In genomic region chr4:126303877-126304276, GRCm38 (mm10) we compare ENCODE assay signal across 21 mouse cellular contexts. TPM values are rescaled to one million over a fixed set of nuclear protein-coding genes. Genes with fewer than 3 reads are reported as not detected.
DNase-seq lines count a peak whose midpoint lies in the region; ATAC-seq and TF ChIP-seq lines count a peak whose summit lies in the region.
"Had no signal": no experiment of that assay in that cellular context is flagged by ENCODE, and none has a peak within 500 bp of the region (broad histone marks: within the 10 kb centered on the region; RNA-seq: fewer than 3 reads in every experiment).

No protein-coding gene starts in this region.

- H3K9ac ChIP-seq in kidney, postnatal 0 days (ENCODE audit: low read depth, low read length): no peak overlapping the region
- H3K9ac ChIP-seq in kidney, embryonic 14.5 days (ENCODE audit: low read depth, low read length): no peak overlapping the region
- H3K9ac ChIP-seq: embryonic facial prominence, embryonic 13.5 days; heart, embryonic 15.5 days; lung, embryonic 15.5 days; neural tube, embryonic 15.5 days had no signal

- no peak for TF ChIP-seq POLR2A in cortical plate, adult 2 months (IDR thresholded peaks at IDR 0.05; ENCODE audit: extremely low read depth, insufficient read depth, low read length)

- H3K36me3 ChIP-seq in kidney, postnatal 0 days (ENCODE audit: insufficient read depth, low read length): no peaks in the 10 kb centered on the region
- no peaks in the 10 kb centered on the region for H3K36me3 ChIP-seq in kidney, embryonic 14.5 days (ENCODE audit: control insufficient read depth, insufficient read depth, low read length)
- H3K36me3 ChIP-seq: G1E; heart, embryonic 15.5 days; lung, embryonic 15.5 days; neural tube, embryonic 15.5 days had no signal

- no peak overlapping the region for H3K27ac ChIP-seq in kidney, postnatal 0 days
- no peak overlapping the region for H3K27ac ChIP-seq in kidney, embryonic 14.5 days (ENCODE audit: low read depth, low read length)
- H3K27ac ChIP-seq in cortical plate, adult 2 months (ENCODE audit: insufficient read depth, low read length): no peak overlapping the region
- H3K27ac ChIP-seq: embryonic facial prominence, embryonic 13.5 days; heart, embryonic 15.5 days; lung, embryonic 15.5 days; neural tube, embryonic 15.5 days had no signal

- peaks cover 10% of the 10 kb centered on the region; the same call in 1 of the 2 replicates for H3K27me3 ChIP-seq in kidney, postnatal 0 days (ENCODE audit: insufficient read depth, low read length)
- H3K27me3 ChIP-seq in kidney, embryonic 14.5 days (ENCODE audit: control insufficient read depth, insufficient read depth, low read length): peaks cover 31% of the 10 kb centered on the region

- H3K4me2 ChIP-seq in kidney, postnatal 0 days (ENCODE audit: low read length): no peak overlapping the region
- H3K4me2 ChIP-seq in kidney, embryonic 14.5 days (replicated peaks; ENCODE audit: low read depth, low read length): no peak overlapping the region
- H3K4me2 ChIP-seq: embryonic facial prominence, embryonic 13.5 days; heart, embryonic 15.5 days; lung, embryonic 15.5 days; neural tube, embryonic 15.5 days had no signal

- 58% methylated on average over 4 of the region's 4 CpGs for WGBS in kidney, postnatal 0 days
- WGBS in kidney, embryonic 14.5 days: 53% methylated on average over 4 of the region's 4 CpGs

- peak; percentile 59 for TF ChIP-seq CTCF in kidney, postnatal 0 days (IDR thresholded peaks at IDR 0.05; ENCODE audit: low read depth)
- peak; percentile 22; the same call in 1 of the 2 replicates for TF ChIP-seq CTCF in cortical plate, adult 2 months (IDR thresholded peaks at IDR 0.05; ENCODE audit: extremely low read depth, insufficient read depth, low read length)

- H3K4me1 ChIP-seq in kidney, postnatal 0 days (replicated peaks; ENCODE audit: insufficient read depth, low read length): peaks cover 12% of the 10 kb centered on the region
- peaks cover 21% of the 10 kb centered on the region for H3K4me1 ChIP-seq in kidney, embryonic 14.5 days (ENCODE audit: control insufficient read depth, insufficient read depth, low read length)
- H3K4me1 ChIP-seq in cortical plate, adult 2 months (ENCODE audit: control insufficient read depth, insufficient read depth, low read length): no peaks in the 10 kb centered on the region

- no peaks in the 10 kb centered on the region for H3K9me3 ChIP-seq in kidney, postnatal 0 days (replicated peaks; ENCODE audit: low read length)
- H3K9me3 ChIP-seq in kidney, embryonic 14.5 days (ENCODE audit: control insufficient read depth, low read length): no peaks in the 10 kb centered on the region
- H3K9me3 ChIP-seq: heart, embryonic 15.5 days; neural tube, embryonic 15.5 days had no signal

- no peak overlapping the region for H3K4me3 ChIP-seq in kidney, postnatal 0 days (replicated peaks; ENCODE audit: low read depth, low read length)
- no peak overlapping the region for H3K4me3 ChIP-seq in kidney, embryonic 14.5 days (ENCODE audit: low read length)
- no peak overlapping the region for H3K4me3 ChIP-seq in cortical plate, adult 2 months (ENCODE audit: insufficient read depth, low read length)
- H3K4me3 ChIP-seq: embryonic facial prominence, embryonic 13.5 days; heart, embryonic 15.5 days; lung, embryonic 15.5 days; megakaryocyte, embryonic 14.5 days; neural tube, embryonic 15.5 days had no signal

- no peak for ATAC-seq in CD4-positive, CD25-positive, alpha-beta regulatory T cell, adult 4 months
- no peak for ATAC-seq in kidney, postnatal 0 days (replicated peaks; ENCODE audit: low FRiP score, low read depth)
- ATAC-seq in kidney, embryonic 14.5 days (ENCODE audit: low FRiP score, low TSS enrichment): no peak

- peak; percentile 51 for DNase-seq in CD4-positive, CD25-positive, alpha-beta regulatory T cell, adult 2 months (ENCODE audit: low read depth, low spot score)
- peak; percentile 12 for DNase-seq in kidney, postnatal 0 days (ENCODE audit: low spot score)
- peak; percentile 33 for DNase-seq in 416B (ENCODE audit: low read depth)
- no peak for DNase-seq in urinary bladder, postnatal 4 days (ENCODE audit: low spot score in 2 of 2)
- DNase-seq in gastrocnemius, adult 18-20 months (ENCODE audit: low spot score): no peak
- DNase-seq: adrenal gland, postnatal 36 days; kidney, adult 11 months; kidney, postnatal 4 days; layer of hippocampus, postnatal 36 days; retina, postnatal 1 day; thymus, postnatal 14 days had no signal

RNA-seq across cellular contexts. Expression of gene Col8a2, which starts 17.3 kb away (rescaled TPM):
- polyA plus RNA-seq in CD4-positive, CD25-positive, alpha-beta regulatory T cell, adult 4 months (2017; shearing (Covaris generic)): not detected
- polyA plus RNA-seq in kidney, postnatal 0 days (2015; fragmentation: Nextera tagmentation; extraction: Ambion mirVana): 7.9 and 8.1 TPM in 2 replicates
- polyA plus RNA-seq in kidney, embryonic 14.5 days (2014; fragmentation: Nextera tagmentation; extraction: Ambion mirVana): 5.5 and 6.8 TPM in 2 replicates
- polyA plus RNA-seq in cortical plate, adult 2 months (2012; rRNA removed): 0.36 and 0.52 TPM in 2 replicates
- 1 to 10 TPM in 1 of 2 experiments, under 1 TPM in 1; 0.89 to 1.4 TPM for total RNA-seq in gastrocnemius, adult 18-20 months (2021)
- total RNA-seq: granulocyte monocyte progenitor cell, adult 5-6 weeks had no signal
- polyA plus RNA-seq: G1E had no signal

RNA-seq across cellular contexts. Expression of gene Adprhl2, which starts 17.6 kb away (rescaled TPM):
- 10 to 100 TPM; 20.3 to 33.8 TPM for polyA plus RNA-seq in CD4-positive, CD25-positive, alpha-beta regulatory T cell, adult 4 months (2017; shearing (Covaris generic))
- polyA plus RNA-seq in kidney, postnatal 0 days (2015; fragmentation: Nextera tagmentation; extraction: Ambion mirVana): 64.5 and 65.2 TPM in 2 replicates
- polyA plus RNA-seq in kidney, embryonic 14.5 days (2014; fragmentation: Nextera tagmentation; extraction: Ambion mirVana): 53.0 and 57.6 TPM in 2 replicates
- 37.7 and 40.3 TPM in 2 replicates for polyA plus RNA-seq in cortical plate, adult 2 months (2012; rRNA removed)
- 1 to 10 TPM; 6.7 to 8.7 TPM for total RNA-seq in gastrocnemius, adult 18-20 months (2021)

RNA-seq across cellular contexts. Expression of gene Tekt2, which starts 21.6 kb away (rescaled TPM):
- not detected for polyA plus RNA-seq in CD4-positive, CD25-positive, alpha-beta regulatory T cell, adult 4 months (2017; shearing (Covaris generic))
- polyA plus RNA-seq in kidney, postnatal 0 days (2015; fragmentation: Nextera tagmentation; extraction: Ambion mirVana): 2.1 TPM in 2 replicates
- polyA plus RNA-seq in kidney, embryonic 14.5 days (2014; fragmentation: Nextera tagmentation; extraction: Ambion mirVana): 2.2 and 5.1 TPM in 2 replicates
- 3.8 and 5.7 TPM in 2 replicates for polyA plus RNA-seq in cortical plate, adult 2 months (2012; rRNA removed)
- total RNA-seq in gastrocnemius, adult 18-20 months (2021): under 1 TPM; 0.62 to 0.66 TPM
- total RNA-seq: granulocyte monocyte progenitor cell, adult 5-6 weeks had no signal
- polyA plus RNA-seq: G1E had no signal

RNA-seq across cellular contexts. Expression of gene Trappc3, which starts 41.8 kb away (rescaled TPM):
- polyA plus RNA-seq in CD4-positive, CD25-positive, alpha-beta regulatory T cell, adult 4 months (2017; shearing (Covaris generic)): 100 to 1,000 TPM in 1 of 2 experiments, 10 to 100 TPM in 1; 64.4 to 121 TPM
- 115 and 121 TPM in 2 replicates for polyA plus RNA-seq in kidney, postnatal 0 days (2015; fragmentation: Nextera tagmentation; extraction: Ambion mirVana)
- polyA plus RNA-seq in kidney, embryonic 14.5 days (2014; fragmentation: Nextera tagmentation; extraction: Ambion mirVana): 19.7 and 68.6 TPM in 2 replicates
- polyA plus RNA-seq in cortical plate, adult 2 months (2012; rRNA removed): 111 and 117 TPM in 2 replicates
- total RNA-seq in gastrocnemius, adult 18-20 months (2021): 10 to 100 TPM; 21.0 to 26.8 TPM

RNA-seq across cellular contexts. Expression of gene Map7d1, which starts 47.7 kb away (rescaled TPM):
- polyA plus RNA-seq in CD4-positive, CD25-positive, alpha-beta regulatory T cell, adult 4 months (2017; shearing (Covaris generic)): 1 to 10 TPM; 2.0 to 6.3 TPM
- polyA plus RNA-seq in kidney, postnatal 0 days (2015; fragmentation: Nextera tagmentation; extraction: Ambion mirVana): 22.4 and 27.3 TPM in 2 replicates
- 35.6 and 43.3 TPM in 2 replicates for polyA plus RNA-seq in kidney, embryonic 14.5 days (2014; fragmentation: Nextera tagmentation; extraction: Ambion mirVana)
- polyA plus RNA-seq in cortical plate, adult 2 months (2012; rRNA removed): 206 and 215 TPM in 2 replicates
- total RNA-seq in gastrocnemius, adult 18-20 months (2021): 100 to 1,000 TPM; 185 to 200 TPM

Comparison
In these comparisons a context has a peak if more than half of its experiments do, and no peak if none do; other contexts are left out.
1. DNase-seq: peak in CD4-positive, CD25-positive, alpha-beta regulatory T cell, adult 2 months (single experiment), kidney, postnatal 0 days (single experiment) and 416B (single experiment); none in urinary bladder, postnatal 4 days (0 of 2) and gastrocnemius, adult 18-20 months (single experiment).